Comparison of ENCODE assay signal across 8 mouse cellular contexts in genomic region chr4:122122739-122123138, GRCm38 (mm10).
DNase-seq lines count a peak whose midpoint lies in the region; ATAC-seq and TF ChIP-seq lines count a peak whose summit lies in the region.
"Not testable (repeated sequence)": the region's sequence is repeated elsewhere in the genome, so short reads cannot be mapped to it uniquely, and the experiment has no call there.

No protein-coding gene starts in this region.

- H3K4me2 ChIP-seq in heart, embryonic 14.5 days (ENCODE audit: low read length); kidney, postnatal 0 days (ENCODE audit: low read length); liver, postnatal 0 days (ENCODE audit: low read depth, low read length); midbrain, embryonic 11.5 days; stomach, embryonic 14.5 days (replicated peaks; ENCODE audit: low read depth, low read length): not testable (repeated sequence)

- TF ChIP-seq EP300 in liver, postnatal 0 days (IDR thresholded peaks at IDR 0.05; ENCODE audit: low read depth): not testable (repeated sequence)

- WGBS in heart, embryonic 14.5 days: no CpG with 5 or more reads among the region's 21 CpGs
- WGBS in kidney, postnatal 0 days: no CpG with 5 or more reads among the region's 21 CpGs
- WGBS in liver, postnatal 0 days (ENCODE audit: insufficient replicate concordance): no CpG with 5 or more reads among the region's 21 CpGs
- WGBS in midbrain, embryonic 11.5 days: no CpG with 5 or more reads among the region's 21 CpGs
- no CpG with 5 or more reads among the region's 21 CpGs for WGBS in stomach, embryonic 14.5 days

- not testable (repeated sequence) for TF ChIP-seq CTCF in G1E (IDR thresholded peaks at IDR 0.05; ENCODE audit: low read depth, low read length); kidney, postnatal 0 days (IDR thresholded peaks at IDR 0.05; ENCODE audit: low read depth); liver, postnatal 0 days (IDR thresholded peaks at IDR 0.05; ENCODE audit: low read depth)

- H3K27me3 ChIP-seq in G1E (ENCODE audit: insufficient read depth, low read length); heart, embryonic 14.5 days (ENCODE audit: control insufficient read depth, insufficient read depth, low read length); kidney, postnatal 0 days (ENCODE audit: insufficient read depth, low read length); liver, postnatal 0 days (ENCODE audit: insufficient read depth, low read length); midbrain, embryonic 11.5 days (ENCODE audit: control insufficient read depth, insufficient read depth, low read length); stomach, embryonic 14.5 days (ENCODE audit: control insufficient read depth, insufficient read depth, low read length): not testable (repeated sequence)

- peak; percentile 100 for ATAC-seq in G1E (ENCODE audit: extremely low read depth, insufficient number of reproducible peaks, low FRiP score, poor library complexity, severe bottlenecking)
- ATAC-seq in erythroblast, adult 5-6 weeks (replicated peaks; ENCODE audit: low FRiP score, poor library complexity, severe bottlenecking): peak; percentile 95
- ATAC-seq in heart, embryonic 14.5 days (ENCODE audit: insufficient number of reproducible peaks, insufficient read depth, low FRiP score, low read depth): peak; percentile 91
- ATAC-seq in inflammation-experienced regulatory T-cells, adult 6 months: peak; percentile 75
- ATAC-seq in kidney, postnatal 0 days (replicated peaks; ENCODE audit: low FRiP score, low read depth): peak; percentile 93
- ATAC-seq in liver, postnatal 0 days: peak; percentile 100
- peak; percentile 61 for ATAC-seq in midbrain, embryonic 11.5 days (ENCODE audit: low FRiP score)
- ATAC-seq in stomach, embryonic 14.5 days (ENCODE audit: insufficient number of reproducible peaks, insufficient read depth, low FRiP score, low read depth): peak; percentile 80; the same call in 1 of the 2 replicates

- H3K9me3 ChIP-seq in G1E (replicated peaks); heart, embryonic 14.5 days (ENCODE audit: control insufficient read depth, low read length); kidney, postnatal 0 days (replicated peaks; ENCODE audit: low read length); liver, postnatal 0 days (ENCODE audit: low read length); midbrain, embryonic 11.5 days (ENCODE audit: control insufficient read depth, low read length); stomach, embryonic 14.5 days (ENCODE audit: control insufficient read depth, low read depth, low read length): not testable (repeated sequence)

- DNase-seq in G1E (ENCODE audit: low spot score); kidney, postnatal 0 days (ENCODE audit: low spot score); liver, postnatal 0 days; midbrain, embryonic 11.5 days (ENCODE audit: low spot score, missing footprints): not testable (repeated sequence)

- H3K9ac ChIP-seq in heart, embryonic 14.5 days (ENCODE audit: low read length); kidney, postnatal 0 days (ENCODE audit: low read depth, low read length); liver, postnatal 0 days (replicated peaks); midbrain, embryonic 11.5 days (ENCODE audit: low read length); stomach, embryonic 14.5 days (replicated peaks; ENCODE audit: low read depth, low read length): not testable (repeated sequence)

- not testable (repeated sequence) for H3K36me3 ChIP-seq in G1E (replicated peaks); heart, embryonic 14.5 days (ENCODE audit: control insufficient read depth, insufficient read depth, low read length); kidney, postnatal 0 days (ENCODE audit: insufficient read depth, low read length); liver, postnatal 0 days (replicated peaks; ENCODE audit: insufficient read depth, low read length); midbrain, embryonic 11.5 days (ENCODE audit: control insufficient read depth, insufficient read depth, low read length); stomach, embryonic 14.5 days (ENCODE audit: control insufficient read depth, insufficient read depth, low read length)

- H3K4me1 ChIP-seq in G1E (ENCODE audit: insufficient read depth, low read depth, low read length); heart, embryonic 14.5 days (ENCODE audit: control insufficient read depth in 2 of 2, insufficient read depth in 2 of 2, low read length in 2 of 2); kidney, postnatal 0 days (replicated peaks; ENCODE audit: insufficient read depth, low read length); liver, postnatal 0 days (ENCODE audit: insufficient read depth); midbrain, embryonic 11.5 days (ENCODE audit: control insufficient read depth, insufficient read depth, low read length); stomach, embryonic 14.5 days (ENCODE audit: control insufficient read depth, insufficient read depth, low read length): not testable (repeated sequence)

- not testable (repeated sequence) for H3K4me3 ChIP-seq in G1E (ENCODE audit: low read depth, low read length); heart, embryonic 14.5 days (ENCODE audit: control insufficient read depth in 1 of 2, insufficient read depth in 1 of 2, low read depth in 1 of 2, low read length in 2 of 2); kidney, postnatal 0 days (replicated peaks; ENCODE audit: low read depth, low read length); liver, postnatal 0 days (ENCODE audit: low read depth, low read length); midbrain, embryonic 11.5 days (ENCODE audit: low read depth, low read length); stomach, embryonic 14.5 days (ENCODE audit: low read depth, low read length)

- not testable (repeated sequence) for H3K27ac ChIP-seq in heart, embryonic 14.5 days (replicated peaks in 1 of 2; ENCODE audit: control insufficient read depth in 1 of 2, insufficient read depth in 1 of 2, low read depth in 2 of 2, low read length in 2 of 2); kidney, postnatal 0 days; liver, postnatal 0 days (ENCODE audit: low read depth); midbrain, embryonic 11.5 days (ENCODE audit: low read depth, low read length); stomach, embryonic 14.5 days (ENCODE audit: low read length)
